Mouse (Mus musculus) cerebellum, adult 2 months (tissue): ENCODE data around the gene Pik3c2g.
"Not testable (repeated sequence)": the region's sequence is repeated elsewhere in the genome, so short reads cannot be mapped to it uniquely, and the experiment has no call there.

Source experiments
- CTCF ChIP-seq: fragments of 200-500 bp; IDR thresholded peaks from 2 replicates; pipeline ENCODE4 v1.5.1; 2011; ENCODE audit warnings: low read depth, mild to moderate bottlenecking, control low read depth, low read length, moderate library complexity, borderline replicate concordance; ENCODE audit not compliant: insufficient read depth
- POLR2A ChIP-seq: fragments of 200-500 bp; IDR thresholded peaks from 2 replicates; pipeline ENCODE4 v1.6.1; 2011; ENCODE audit warnings: low read length, control low read depth, borderline replicate concordance; ENCODE audit not compliant: insufficient read depth

GRCm38 (mm10) chr6:139937581-139937980 is 350.6 kb downstream of the Pik3c2g start:
- not testable (repeated sequence) for TF ChIP-seq CTCF, POLR2A
